Mouse (Mus musculus) spleen, postnatal 0 days (tissue): Measurements from ENCODE around the gene Gm9507. TPM values are rescaled to one million over a fixed set of nuclear protein-coding genes. Genes with fewer than 3 reads are reported as not detected.

ENCODE experiments used
- polyA plus RNA-seq: library from polyadenylated mRNA; unstranded; fragments of >200 nt; fragmentation: Nextera tagmentation; extraction: Ambion mirVana; gene quantifications from 2 replicates; pipeline ENCODE4 v1.2.1, GENCODE M21; 2015

Gene Gm9507
- polyA plus RNA-seq, result not detected in 2 replicates

DNA sequence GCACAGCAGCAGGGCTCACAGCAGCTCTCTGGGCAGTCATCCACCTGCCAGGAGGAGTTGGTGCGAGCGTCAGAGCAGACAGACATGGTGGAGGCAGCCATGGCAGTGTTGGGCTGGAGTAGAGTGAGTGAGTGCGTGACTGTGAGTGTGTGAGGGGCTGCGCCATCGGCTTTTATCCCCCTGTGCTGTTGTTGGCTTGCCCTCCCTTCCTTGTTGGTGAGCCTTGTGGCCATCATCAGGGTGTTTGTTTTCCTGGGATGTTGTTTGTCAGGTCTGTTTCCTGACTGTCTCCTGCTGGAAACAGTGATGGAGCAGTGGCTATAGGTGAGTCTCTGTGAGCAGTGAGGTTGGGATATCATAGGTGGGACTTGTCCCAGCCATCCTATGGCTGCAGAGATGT is at the start of gene Gm9507:
Gene Gm9507 (minus strand): TSS at position 101 of the 400 bp plus-strand sequence.

DNA sequence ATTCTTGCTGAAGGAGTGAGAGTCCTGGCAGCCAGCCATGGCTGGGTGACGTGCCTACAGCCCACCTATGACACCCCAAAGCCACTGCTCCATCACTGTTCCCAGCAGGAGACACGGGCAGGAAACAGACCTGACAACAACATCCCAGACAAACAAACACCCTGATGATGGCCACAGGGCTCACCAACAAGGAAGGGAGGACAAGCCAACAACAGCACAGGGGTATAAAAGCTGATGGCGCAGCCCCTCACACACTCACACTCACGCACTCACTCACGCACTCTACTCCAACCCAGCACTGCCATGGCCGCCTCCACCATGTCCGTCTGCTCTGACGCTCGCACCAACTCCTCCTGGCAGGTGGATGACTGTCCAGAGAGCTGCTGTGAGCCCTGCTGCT is 40.9 kb upstream of the Gm9507 start, which contains the start of gene Gm10318:
Gene Gm10318 (plus strand): TSS at position 301 of the 400 bp plus-strand sequence.

DNA sequence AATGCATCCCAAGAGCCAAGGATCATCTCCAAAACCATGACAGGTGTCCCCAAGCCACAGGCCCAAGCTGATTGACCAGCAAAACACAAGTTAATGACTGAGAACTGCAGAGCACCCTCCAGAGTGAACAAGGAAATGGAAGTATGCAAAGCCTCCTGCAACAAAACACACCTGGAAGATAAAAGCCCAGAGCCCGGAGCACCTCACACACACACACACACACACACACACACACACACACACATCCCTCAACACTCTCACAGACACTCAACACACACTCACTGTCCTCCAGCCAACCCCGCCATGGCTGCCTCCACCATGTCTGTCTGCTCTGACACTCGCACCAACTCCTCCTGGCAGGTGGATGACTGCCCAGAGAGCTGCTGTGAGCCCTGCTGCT is 34.9 kb upstream of the Gm9507 start, which contains the start of gene Gm36176:
Gene Gm36176 (plus strand): TSS at position 301 of the 400 bp plus-strand sequence.

DNA sequence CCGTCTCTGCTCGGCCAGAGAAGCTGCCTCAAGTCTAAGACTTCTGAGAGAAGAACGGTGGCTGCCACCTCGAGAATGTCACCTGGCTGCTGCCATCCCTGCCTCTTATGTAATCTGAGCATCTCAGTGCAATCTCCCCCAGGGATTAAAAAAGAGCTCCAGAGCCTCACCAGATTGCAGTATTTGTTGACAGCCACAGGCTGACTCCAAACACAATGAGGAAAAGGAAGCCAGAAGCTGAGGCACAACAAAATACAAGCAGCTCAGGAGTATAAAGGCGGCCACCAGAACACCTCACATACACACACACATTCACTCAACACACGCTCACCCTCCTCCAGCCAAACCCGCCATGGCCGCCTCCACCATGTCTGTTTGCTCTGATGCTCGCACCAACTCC is 24.0 kb upstream of the Gm9507 start, which contains the start of gene Krtap10-10:
Gene Krtap10-10 (plus strand): TSS at position 301 of the 400 bp plus-strand sequence.

DNA sequence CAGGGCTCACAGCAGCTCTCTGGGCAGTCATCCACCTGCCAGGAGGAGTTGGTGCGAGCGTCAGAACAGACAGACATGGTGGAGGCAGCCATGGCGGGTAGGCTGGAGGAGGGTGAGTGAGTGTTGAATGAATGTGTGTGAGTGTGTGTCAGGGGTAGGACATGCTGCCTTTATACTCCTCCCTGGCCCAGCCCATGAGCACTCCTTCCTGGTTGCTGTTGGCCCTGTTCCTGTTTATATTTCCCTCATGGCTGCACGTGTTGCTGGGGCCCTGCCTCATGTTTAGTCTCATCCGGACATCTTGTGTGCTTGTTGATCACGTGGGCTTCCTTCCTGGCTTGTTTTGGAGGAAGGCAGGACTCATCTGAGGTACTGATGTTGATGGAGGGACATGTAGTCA is 15.3 kb upstream of the Gm9507 start, which contains the start of gene Krtap10-4:
Gene Krtap10-4 (minus strand): TSS at position 145 of the 400 bp plus-strand sequence.

DNA sequence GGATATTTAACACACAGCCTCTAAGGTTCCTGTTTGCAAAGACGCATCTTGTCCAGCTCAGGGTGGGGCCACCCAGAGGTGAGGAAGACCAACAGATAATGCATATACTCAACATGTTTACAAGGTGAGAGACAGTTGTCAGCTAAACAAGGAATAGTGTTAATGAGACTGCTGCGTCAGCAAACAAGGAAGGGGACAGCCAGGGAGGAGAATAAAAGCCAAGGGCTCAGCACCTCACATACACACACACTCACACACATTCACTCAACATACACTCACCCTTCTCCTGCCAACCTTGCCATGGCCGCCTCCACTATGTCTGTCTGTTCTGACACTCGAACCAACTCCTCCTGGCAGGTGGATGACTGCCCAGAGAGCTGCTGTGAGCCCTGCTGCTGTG is 2.7 kb upstream of the Gm9507 start, which contains the start of gene Gm2696:
Gene Gm2696 (plus strand): TSS at position 301 of the 400 bp plus-strand sequence.

DNA sequence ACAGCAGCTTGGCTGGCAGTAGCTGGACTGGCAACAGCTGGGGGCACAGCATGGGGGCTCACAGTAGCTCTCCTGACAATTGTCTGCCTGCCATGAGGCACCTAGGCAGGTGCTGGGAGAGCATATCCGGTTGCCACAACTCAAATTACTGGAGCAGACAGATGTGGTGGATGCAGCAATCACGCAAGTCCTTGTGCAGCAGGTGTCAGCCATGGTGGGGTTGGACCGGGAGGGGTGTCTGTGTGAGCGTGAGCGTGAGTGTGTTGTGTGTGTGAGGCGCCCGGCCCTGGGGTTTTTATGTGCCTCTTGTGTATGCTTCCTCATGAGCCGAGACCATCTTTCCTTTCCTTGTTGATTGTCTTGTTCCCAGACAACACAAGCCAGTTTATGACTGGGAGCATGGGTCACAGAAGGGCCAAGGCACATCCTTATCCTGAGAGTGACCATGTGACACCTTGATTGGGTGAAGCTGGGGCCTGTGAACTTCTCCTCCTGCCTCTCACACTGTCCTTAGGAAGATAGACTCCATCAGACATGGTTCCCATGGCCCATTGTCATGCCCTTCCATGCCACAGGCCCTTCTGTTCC is 12.6 kb downstream of the Gm9507 start, which contains the start of gene Gm19668:
Gene Gm19668 (minus strand): TSS at position 213 of the 588 bp plus-strand sequence.

DNA sequence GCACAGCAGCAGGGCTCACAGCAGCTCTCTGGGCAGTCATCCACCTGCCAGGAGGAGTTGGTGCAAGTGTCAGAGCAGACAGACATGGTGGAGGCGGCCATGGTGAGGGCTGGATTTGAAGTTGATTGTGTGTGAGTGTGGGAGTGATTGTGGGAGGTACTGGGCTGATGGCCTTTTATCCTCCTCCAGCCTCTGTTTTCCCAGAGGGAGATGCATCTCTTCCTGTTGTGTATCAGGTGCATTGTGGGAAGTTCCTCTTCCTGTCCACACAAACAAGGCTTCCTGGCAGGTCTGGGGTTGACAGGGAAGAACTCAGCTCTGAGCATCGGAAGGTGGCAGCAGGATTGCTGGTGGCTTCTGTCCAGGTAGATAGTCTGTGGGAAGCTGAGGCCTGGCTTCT is 16.7 kb downstream of the Gm9507 start, which contains the start of gene Gm9639:
Gene Gm9639 (minus strand): TSS at position 101 of the 400 bp plus-strand sequence.

DNA sequence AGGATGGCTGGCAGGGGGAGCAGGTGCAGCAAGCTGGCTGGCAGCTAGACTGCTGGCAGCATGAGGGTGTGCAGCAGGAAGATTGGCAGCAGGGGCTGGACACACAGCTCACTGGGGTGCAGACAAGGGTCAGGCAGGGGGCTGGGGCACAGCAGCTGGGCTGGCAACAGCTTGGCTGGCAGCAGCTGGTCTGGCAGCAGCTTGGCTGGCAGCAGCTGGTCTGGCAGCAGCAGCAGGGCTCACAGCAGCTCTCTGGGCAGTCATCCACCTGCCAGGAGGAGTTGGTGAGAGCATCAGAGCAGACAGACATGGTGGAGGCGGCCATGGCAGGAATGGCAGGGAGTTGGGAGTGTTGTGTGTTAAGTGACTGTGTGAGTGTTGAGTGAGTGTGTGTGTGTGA is 23.8 kb downstream of the Gm9507 start, which contains the start of gene Gm7137:
Gene Gm7137 (minus strand): TSS at position 325 of the 400 bp plus-strand sequence.

DNA sequence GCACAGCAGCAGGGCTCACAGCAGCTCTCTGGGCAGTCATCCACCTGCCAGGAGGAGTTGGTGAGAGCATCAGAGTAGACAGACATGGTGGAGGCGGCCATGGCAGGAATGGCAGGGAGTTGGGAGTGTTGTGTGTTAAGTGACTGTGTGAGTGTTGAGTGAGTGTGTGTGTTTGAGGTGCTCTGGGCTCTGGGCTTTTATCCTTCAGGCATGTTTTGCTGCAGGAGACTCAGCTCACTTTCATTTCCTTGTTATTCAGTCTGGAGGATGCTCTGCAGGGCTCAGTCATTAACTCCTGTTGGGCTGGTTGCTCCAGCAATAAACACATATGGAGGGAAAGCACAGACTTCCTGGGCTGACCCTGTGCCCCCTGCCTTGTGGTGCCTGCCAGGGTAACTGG is 29.2 kb downstream of the Gm9507 start, which contains the start of gene Gm3250:
Gene Gm3250 (minus strand): TSS at position 101 of the 400 bp plus-strand sequence.

DNA sequence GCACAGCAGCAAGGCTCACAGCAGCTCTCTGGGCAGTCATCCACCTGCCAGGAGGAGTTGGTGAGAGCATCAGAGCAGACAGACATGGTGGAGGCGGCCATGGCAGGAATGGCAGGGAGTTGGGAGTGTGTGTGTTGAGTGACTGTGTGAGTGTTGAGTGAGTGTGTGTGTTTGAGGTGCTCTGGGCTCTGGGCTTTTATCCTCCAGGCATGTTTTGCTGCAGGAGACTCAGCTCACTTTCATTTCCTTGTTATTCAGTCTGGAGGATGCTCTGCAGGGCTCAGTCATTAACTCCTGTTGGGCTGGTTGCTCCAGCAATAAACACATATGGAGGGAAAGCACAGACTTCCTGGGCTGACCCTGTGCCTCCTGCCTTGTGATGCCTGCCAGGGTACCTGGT is 34.8 kb downstream of the Gm9507 start, which contains the start of gene Gm7138:
Gene Gm7138 (minus strand): TSS at position 101 of the 400 bp plus-strand sequence.

DNA sequence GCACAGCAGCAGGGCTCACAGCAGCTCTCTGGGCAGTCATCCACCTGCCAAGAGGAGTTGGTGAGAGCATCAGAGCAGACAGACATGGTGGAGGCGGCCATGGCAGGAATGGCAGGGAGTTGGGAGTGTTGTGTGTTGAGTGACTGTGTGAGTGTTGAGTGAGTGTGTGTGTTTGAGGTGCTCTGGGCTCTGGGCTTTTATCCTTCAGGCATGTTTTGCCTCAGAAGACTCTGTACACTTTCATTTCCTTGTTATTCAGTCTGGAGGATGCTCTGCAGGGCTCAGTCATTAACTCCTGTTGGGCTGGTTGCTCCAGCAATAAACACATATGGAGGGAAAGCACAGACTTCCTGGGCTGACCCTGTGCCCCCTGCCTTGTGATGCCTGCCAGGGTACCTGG is 40.4 kb downstream of the Gm9507 start, which contains the start of gene Gm3238:
Gene Gm3238 (minus strand): TSS at position 101 of the 400 bp plus-strand sequence.

Other genes starting within 250 kb of the Gm9507 start
- gene Pttg1ip, start 230.1 kb downstream of the Gm9507 start, polyA plus RNA-seq, result 71.1 and 81.7 TPM in 2 replicates
- gene Sumo3, start 205.7 kb downstream of the Gm9507 start, polyA plus RNA-seq, result 163 and 182 TPM in 2 replicates
- 5.2 and 12.6 TPM in 2 replicates for gene Gm49325, start 205.6 kb downstream of the Gm9507 start, polyA plus RNA-seq
- 41.2 and 42.6 TPM in 2 replicates for gene Ube2g2, start 189.6 kb downstream of the Gm9507 start, polyA plus RNA-seq
- gene Tspear, start 125.3 kb downstream of the Gm9507 start, polyA plus RNA-seq, result 0.10 TPM in 1 of 2 replicates, not detected in the other
- gene Gm19402, start 121.1 kb downstream of the Gm9507 start, polyA plus RNA-seq, result not detected in 2 replicates
- not detected in 2 replicates for gene Gm9508, start 114.6 kb downstream of the Gm9507 start, polyA plus RNA-seq
- gene Gm10272, start 105.2 kb downstream of the Gm9507 start, polyA plus RNA-seq, result not detected in 2 replicates
- not detected in 2 replicates for gene Gm10024, start 100.4 kb downstream of the Gm9507 start, polyA plus RNA-seq
- not detected in 2 replicates for gene Gm10142, start 96.0 kb downstream of the Gm9507 start, polyA plus RNA-seq
- gene Krtap12-1, start 91.2 kb downstream of the Gm9507 start, polyA plus RNA-seq, result not detected in 2 replicates
- gene Gm10100, start 85.4 kb downstream of the Gm9507 start, polyA plus RNA-seq, result not detected in 2 replicates
- not detected in 2 replicates for gene Gm18596, start 69.2 kb downstream of the Gm9507 start, polyA plus RNA-seq
- gene Gm9736, start 60.5 kb downstream of the Gm9507 start, polyA plus RNA-seq, result not detected in 2 replicates
- not detected in 2 replicates for gene Gm3233, start 52.2 kb downstream of the Gm9507 start, polyA plus RNA-seq
- gene Gm3238, start 40.5 kb downstream of the Gm9507 start, polyA plus RNA-seq, result not detected in 2 replicates
- not detected in 2 replicates for gene Gm7138, start 34.9 kb downstream of the Gm9507 start, polyA plus RNA-seq
- not detected in 2 replicates for gene Gm3250, start 29.3 kb downstream of the Gm9507 start, polyA plus RNA-seq
- not detected in 2 replicates for gene Gm7137, start 23.6 kb downstream of the Gm9507 start, polyA plus RNA-seq
- gene Gm9639, start 16.8 kb downstream of the Gm9507 start, polyA plus RNA-seq, result not detected in 2 replicates
- gene Gm19668, start 12.7 kb downstream of the Gm9507 start, polyA plus RNA-seq, result not detected in 2 replicates
- not detected in 2 replicates for gene Gm2696, start 2.8 kb upstream of the Gm9507 start, polyA plus RNA-seq
- not detected in 2 replicates for gene Krtap10-4, start 15.3 kb upstream of the Gm9507 start, polyA plus RNA-seq
- gene Krtap10-10, start 24.1 kb upstream of the Gm9507 start, polyA plus RNA-seq, result not detected in 2 replicates
- gene Gm36176, start 35.0 kb upstream of the Gm9507 start, polyA plus RNA-seq, result not detected in 2 replicates
- not detected in 2 replicates for gene Gm10318, start 41.0 kb upstream of the Gm9507 start, polyA plus RNA-seq
- not detected in 2 replicates for gene Gm3285, start 50.1 kb upstream of the Gm9507 start, polyA plus RNA-seq
- 0.45 and 0.57 TPM in 2 replicates for gene Lrrc3, start 90.7 kb upstream of the Gm9507 start, polyA plus RNA-seq
- gene Trpm2, start 158.7 kb upstream of the Gm9507 start, polyA plus RNA-seq, result 7.4 and 8.4 TPM in 2 replicates
- 7.3 and 8.6 TPM in 2 replicates for gene 1810043G02Rik, start 166.7 kb upstream of the Gm9507 start, polyA plus RNA-seq
- gene Pfkl, start 198.2 kb upstream of the Gm9507 start, polyA plus RNA-seq, result 39.6 and 40.7 TPM in 2 replicates
- gene Dnmt3l, start 230.1 kb upstream of the Gm9507 start, polyA plus RNA-seq, result 0.50 and 0.57 TPM in 2 replicates
- gene Aire, start 231.8 kb upstream of the Gm9507 start, polyA plus RNA-seq, result 0.07 TPM in 1 of 2 replicates, not detected in the other